Mouse (Mus musculus) skeletal muscle tissue, adult 2 months (tissue): ENCODE results near the gene Ccdc17.

Experiments
- DNase-seq: peaks from one replicate; pipeline ENCODE4 v3.0.0-alpha.2; 2012; ENCODE audit warnings: low read depth, low spot score

Ccdc17 gene

DNA sequence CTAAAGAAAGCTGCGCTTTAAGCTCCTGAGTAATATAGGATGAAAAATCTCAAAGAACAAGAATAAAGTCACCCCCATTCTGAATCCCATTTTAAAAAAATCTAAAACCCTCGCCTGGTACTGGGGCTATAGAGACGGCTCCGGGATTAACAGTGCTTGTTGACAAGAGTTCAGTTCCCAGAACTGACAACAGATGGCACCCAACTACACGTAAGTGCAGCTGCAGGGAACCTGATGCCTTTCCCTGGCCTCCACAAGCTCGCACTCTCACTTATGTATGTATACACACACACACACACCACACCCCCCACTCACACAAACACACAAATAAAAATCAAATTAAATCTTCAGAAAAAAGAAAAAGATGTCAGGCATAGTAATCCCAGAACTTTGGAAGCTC is 47.9 kb downstream of the Ccdc17 start:
- peak; percentile 41 for DNase-seq

DNA sequence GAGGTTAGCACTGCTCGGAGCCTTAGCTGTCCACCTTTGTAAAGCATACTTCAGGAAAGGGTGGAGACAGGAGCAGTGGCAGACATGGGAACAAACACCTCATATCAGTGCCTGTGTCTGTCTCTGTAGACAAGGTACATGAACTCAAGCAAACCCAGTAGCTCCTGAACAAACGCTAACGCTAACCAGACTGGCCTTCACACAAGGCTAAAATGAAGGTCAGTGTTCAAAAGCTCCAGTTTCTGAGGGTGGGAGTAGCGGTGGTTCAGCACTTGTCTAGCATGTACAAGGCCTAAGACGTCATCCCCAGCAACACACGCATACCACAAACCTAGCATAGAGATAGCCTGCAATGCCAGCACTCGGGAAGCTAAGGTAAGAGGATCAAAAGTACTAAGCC is 49.2 kb downstream of the Ccdc17 start:
- no peak for DNase-seq

DNA sequence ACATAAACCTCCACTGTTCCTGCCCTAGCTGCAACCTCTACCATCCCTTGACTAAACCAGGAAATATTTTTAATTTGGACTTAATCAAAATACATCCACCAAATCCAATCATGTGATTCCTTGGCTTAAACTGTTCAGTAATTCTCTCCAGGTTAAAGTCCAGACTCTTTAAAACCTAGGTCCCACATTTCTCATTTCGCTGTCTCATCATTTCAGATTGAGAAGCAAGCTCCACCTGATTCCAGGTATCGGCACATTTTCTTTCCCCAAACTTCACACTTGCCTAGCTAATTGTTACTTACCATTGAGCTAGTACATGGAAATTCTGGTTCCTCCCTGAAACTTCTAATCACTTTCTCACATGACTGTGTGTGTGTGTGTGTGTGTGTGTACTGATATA is 53.0 kb downstream of the Ccdc17 start:
- DNase-seq = no peak
